In genomic region chr15:32244956-32245836, GRCm38 (mm10) we compare ENCODE assay signal across 8 mouse cellular contexts. TPM values are rescaled to one million over a fixed set of nuclear protein-coding genes. Genes with fewer than 3 reads are reported as not detected.
DNase-seq lines count a peak whose midpoint lies in the region; ATAC-seq and TF ChIP-seq lines count a peak whose summit lies in the region.

No protein-coding gene starts in this region.

- H3K9ac ChIP-seq in hindbrain, embryonic 11.5 days (ENCODE audit: low read depth, low read length) = peak overlapping the region; percentile 64
- H3K9ac ChIP-seq in limb, embryonic 12.5 days (replicated peaks) = peak overlapping the region; percentile 81

- H3K9me3 ChIP-seq in forebrain, embryonic 10.5 days = no peaks in the 10 kb centered on the region
- no peaks in the 10 kb centered on the region for H3K9me3 ChIP-seq in hindbrain, embryonic 11.5 days (ENCODE audit: control insufficient read depth, low read length)
- no peaks in the 10 kb centered on the region for H3K9me3 ChIP-seq in limb, embryonic 12.5 days

- H3K27me3 ChIP-seq in forebrain, embryonic 10.5 days (ENCODE audit: poor library complexity, severe bottlenecking) = 0 out of 2 replicates have a peak, but pooled peaks cover 5% of the 10 kb centered on the region
- no peaks in the 10 kb centered on the region for H3K27me3 ChIP-seq in hindbrain, embryonic 11.5 days (ENCODE audit: control insufficient read depth, insufficient read depth, low read length)
- H3K27me3 ChIP-seq in limb, embryonic 12.5 days = no peaks in the 10 kb centered on the region

- no peak for TF ChIP-seq POLR2A in bone marrow macrophage, adult 2 months (IDR thresholded peaks at IDR 0.05; ENCODE audit: borderline replicate concordance, low read depth, low read length)

- peaks cover 5% of the 10 kb centered on the region; the same call in 1 of the 2 replicates for H3K36me3 ChIP-seq in forebrain, embryonic 10.5 days (replicated peaks)
- no peaks in the 10 kb centered on the region for H3K36me3 ChIP-seq in hindbrain, embryonic 11.5 days (ENCODE audit: control insufficient read depth, insufficient read depth, low read length)
- peaks cover 13% of the 10 kb centered on the region for H3K36me3 ChIP-seq in limb, embryonic 12.5 days

- peak; percentile 24 to 30 for DNase-seq in left cerebral cortex, adult 18-20 months (ENCODE audit: low spot score in 2 of 2)
- DNase-seq in left cerebral cortex, adult 11 months (ENCODE audit: low spot score) = no peak
- DNase-seq in forebrain, embryonic 10.5 days (ENCODE audit: extremely low spot score, low spot score) = peak; percentile 50
- DNase-seq in hindbrain, embryonic 11.5 days (ENCODE audit: low spot score) = peak; percentile 59
- DNase-seq in thymus, postnatal 25 days = no peak

- TF ChIP-seq CTCF in bone marrow macrophage, adult 2 months (IDR thresholded peaks at IDR 0.05; ENCODE audit: low read depth, low read length) = no peak

- peak; percentile 75 for ATAC-seq in hindbrain, embryonic 11.5 days (ENCODE audit: low FRiP score)
- ATAC-seq in limb, embryonic 12.5 days (ENCODE audit: insufficient number of reproducible peaks, insufficient read depth, low FRiP score, low TSS enrichment, low read depth) = peak; percentile 63
- ATAC-seq in monocyte, adult 5-6 weeks (replicated peaks; ENCODE audit: insufficient number of reproducible peaks, low FRiP score, low TSS enrichment, poor library complexity, severe bottlenecking) = 0 out of 2 replicates have a peak, but pooled peaks have one; percentile 40

- no peak overlapping the region for H3K27ac ChIP-seq in bone marrow macrophage, adult 2 months (ENCODE audit: insufficient read depth, low read depth, low read length)
- peak overlapping the region; percentile 81 for H3K27ac ChIP-seq in forebrain, embryonic 10.5 days
- H3K27ac ChIP-seq in hindbrain, embryonic 11.5 days (ENCODE audit: low read depth, low read length) = no peak overlapping the region
- H3K27ac ChIP-seq in limb, embryonic 12.5 days = peak overlapping the region; percentile 78

- peak overlapping the region; percentile 99 for H3K4me2 ChIP-seq in hindbrain, embryonic 11.5 days (replicated peaks; ENCODE audit: low read depth, low read length)
- peak overlapping the region; percentile 93 for H3K4me2 ChIP-seq in limb, embryonic 12.5 days

- WGBS in forebrain, embryonic 10.5 days = under 1% methylated on average over 52 of the region's 52 CpGs
- WGBS in hindbrain, embryonic 11.5 days = 0% methylated on average over 52 of the region's 52 CpGs
- WGBS in limb, embryonic 12.5 days = under 1% methylated on average over 52 of the region's 52 CpGs

- H3K4me3 ChIP-seq in bone marrow macrophage, adult 2 months (ENCODE audit: insufficient read depth, low read length) = peak overlapping the region; percentile 64
- H3K4me3 ChIP-seq in forebrain, embryonic 10.5 days = peak overlapping the region; percentile 77
- peak overlapping the region; percentile 61 for H3K4me3 ChIP-seq in hindbrain, embryonic 11.5 days (ENCODE audit: low read depth, low read length)
- peak overlapping the region; percentile 70 for H3K4me3 ChIP-seq in limb, embryonic 12.5 days (replicated peaks)

- no peaks in the 10 kb centered on the region; the same call in 1 of the 2 replicates for H3K4me1 ChIP-seq in bone marrow macrophage, adult 2 months (ENCODE audit: control insufficient read depth, insufficient read depth, low read length)
- H3K4me1 ChIP-seq in forebrain, embryonic 10.5 days = peaks cover 47% of the 10 kb centered on the region
- H3K4me1 ChIP-seq in hindbrain, embryonic 11.5 days (replicated peaks; ENCODE audit: control insufficient read depth, insufficient read depth, low read length) = no peaks in the 10 kb centered on the region
- H3K4me1 ChIP-seq in limb, embryonic 12.5 days (replicated peaks) = peaks cover 25% of the 10 kb centered on the region

RNA-seq across cellular contexts. Expression of gene Sema5a, which starts 0.6 kb away (rescaled TPM):
- total RNA-seq in left cerebral cortex, adult 18-20 months (2021) = 10 to 100 TPM; 15.5 to 18.0 TPM
- 0.28 TPM in 1 of 2 replicates, not detected in the other for polyA plus RNA-seq in bone marrow macrophage, adult 2 months (2012; ENCODE audit: insufficient read depth, insufficient read length, missing spikeins)
- 6.9 and 8.3 TPM in 2 replicates for polyA plus RNA-seq in forebrain, embryonic 10.5 days (2016; fragmentation: Nextera tagmentation; extraction: Ambion mirVana)
- polyA plus RNA-seq in hindbrain, embryonic 11.5 days (2014; fragmentation: Nextera tagmentation; extraction: Ambion mirVana) = 5.8 and 7.5 TPM in 2 replicates
- 21.6 and 29.4 TPM in 2 replicates for polyA plus RNA-seq in limb, embryonic 12.5 days (2016; fragmentation: Nextera tagmentation; extraction: Ambion mirVana)
- total RNA-seq in monocyte, adult 5-6 weeks (2017) = 0.10 to 0.53 TPM in 2 of 3 replicates, not detected in the other

Comparison
In these comparisons a context has a peak if more than half of its experiments do, and no peak if none do; other contexts are left out.
1. DNase-seq: peak in left cerebral cortex, adult 18-20 months (2 of 2), forebrain, embryonic 10.5 days (single experiment) and hindbrain, embryonic 11.5 days (single experiment); none in left cerebral cortex, adult 11 months (single experiment) and thymus, postnatal 25 days (single experiment).
2. H3K27ac ChIP-seq: peak in forebrain, embryonic 10.5 days (single experiment) and limb, embryonic 12.5 days (single experiment); none in bone marrow macrophage, adult 2 months (single experiment) and hindbrain, embryonic 11.5 days (single experiment).
3. Peak in every context shown above with its lines, with median percentiles within 50 percentile points of each other: H3K4me3 ChIP-seq and ATAC-seq.